Mouse (Mus musculus) lung, adult 2 months (tissue): ENCODE measurements around the gene Use1. TPM values are rescaled to one million over a fixed set of nuclear protein-coding genes. Genes with fewer than 3 reads are reported as not detected.
"Not testable (repeated sequence)": the region's sequence is repeated elsewhere in the genome, so short reads cannot be mapped to it uniquely, and the experiment has no call there.

Source experiments
- DNase-seq: peaks from one replicate; pipeline ENCODE4 v3.0.0; 2022
- H3K4me1 ChIP-seq: fragments of 200-500 bp; 2 replicates; pipeline ENCODE4 v1.6.1; 2011; ENCODE audit warnings: low read length; ENCODE audit not compliant: control insufficient read depth, insufficient read depth
- H3K4me3 ChIP-seq: fragments of 200-500 bp; replicated peaks from 2 replicates; pipeline ENCODE3; 2011; ENCODE audit warnings: low read depth, mild to moderate bottlenecking, control low read depth, low read length; ENCODE audit errors: extremely low read depth
- CTCF ChIP-seq: fragments of 200-500 bp; IDR thresholded peaks from 2 replicates; pipeline ENCODE4 v1.5.1; 2011; ENCODE audit warnings: mild to moderate bottlenecking, low read length, control low read depth; ENCODE audit not compliant: insufficient read depth
- POLR2A ChIP-seq: fragments of 200-500 bp; IDR thresholded peaks from 2 replicates; pipeline ENCODE4 v1.6.1; 2011; ENCODE audit warnings: low read depth, mild to moderate bottlenecking, control low read depth, low read length, borderline replicate concordance; ENCODE audit errors: extremely low read depth
- WGBS: fragments of 180-500 bp; shearing (Covaris S2); methylation state at CpG from one replicate; pipeline ENCODE4 v1.1.7; 2018; 5-methylcytosine and 5-hydroxymethylcytosine counted together
- polyA plus RNA-seq: library from polyadenylated mRNA; depleted of rRNA; stranded (reverse); fragments of >200 nt; gene quantifications from 2 replicates; pipeline ENCODE4 v1.2.3, GENCODE M21; 2012; rRNA removed

Gene Use1
- 111 and 121 TPM in 2 replicates for polyA plus RNA-seq

GRCm38 (mm10) chr8:71366771-71367528, at the start of gene Use1:
TSS of gene Use1 (plus strand) at chr8:71366848.
- no peak for TF ChIP-seq CTCF
- peak; percentile 89 for TF ChIP-seq POLR2A
- peak; percentile 93 for DNase-seq
- under 1% methylated on average over 56 of the region's 56 CpGs for WGBS
- Histone ChIP-seq H3K4me1 (peaks cover 9% of the 10 kb centered on the region), H3K4me3 (peak within 1 kb of the TSS; percentile 84)

GRCm38 (mm10) chr8:71318610-71319009, 48.0 kb upstream of the Use1 start:
- 83% methylated on average over 5 of the region's 5 CpGs for WGBS
- H3K4me1 ChIP-seq, H3K4me3 ChIP-seq, DNase-seq: not testable (repeated sequence)

DNA sequence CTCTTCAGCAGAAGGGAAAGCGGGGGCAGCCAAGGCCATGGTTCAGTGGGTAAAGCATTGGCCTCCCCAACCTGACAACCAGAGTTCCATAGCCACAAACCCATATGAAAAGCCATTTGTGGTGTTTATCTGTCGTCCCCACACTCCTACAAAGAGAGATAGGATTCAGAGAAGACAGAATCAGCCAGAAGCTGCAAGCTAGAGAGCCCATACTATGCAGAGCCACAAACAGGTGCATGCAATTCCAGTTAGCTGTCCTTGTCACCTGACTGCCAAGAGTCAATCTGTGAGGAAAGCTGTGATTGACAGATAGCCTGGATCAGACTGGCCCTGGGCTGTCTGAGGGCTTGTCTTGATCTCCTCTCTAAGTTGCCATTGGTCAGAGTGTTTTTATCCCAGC, 46.9 kb upstream of the Use1 start:
- not testable (repeated sequence) for DNase-seq, H3K4me3 ChIP-seq, H3K4me1 ChIP-seq
- WGBS = 91% methylated on average over 2 of the region's 2 CpGs

DNA sequence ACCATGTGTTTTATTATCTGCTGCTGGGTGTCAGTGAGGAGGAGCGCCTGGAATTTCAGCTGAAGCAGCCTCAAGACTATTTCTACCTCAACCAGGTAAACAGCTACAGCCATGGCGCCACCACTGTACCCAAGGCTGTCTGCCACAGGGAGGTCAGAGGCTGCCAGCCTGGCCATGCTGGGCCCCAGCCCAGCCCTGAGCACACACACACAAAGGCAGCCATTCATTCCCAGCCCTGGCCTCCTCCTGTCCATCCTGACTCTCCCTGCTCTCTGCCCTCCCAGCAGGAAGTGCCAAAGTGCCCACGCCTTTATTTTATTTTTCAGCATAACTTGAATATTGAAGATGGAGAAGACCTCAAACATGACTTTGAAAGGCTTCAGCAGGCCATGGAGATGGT, 43.7 kb upstream of the Use1 start:
- no peak for DNase-seq
- 83% methylated on average over 3 of the region's 3 CpGs for WGBS
- no peaks in the 10 kb centered on the region for H3K4me1 ChIP-seq
- no peak overlapping the region for H3K4me3 ChIP-seq
- TF ChIP-seq CTCF = no peak
- TF ChIP-seq POLR2A = no peak

DNA sequence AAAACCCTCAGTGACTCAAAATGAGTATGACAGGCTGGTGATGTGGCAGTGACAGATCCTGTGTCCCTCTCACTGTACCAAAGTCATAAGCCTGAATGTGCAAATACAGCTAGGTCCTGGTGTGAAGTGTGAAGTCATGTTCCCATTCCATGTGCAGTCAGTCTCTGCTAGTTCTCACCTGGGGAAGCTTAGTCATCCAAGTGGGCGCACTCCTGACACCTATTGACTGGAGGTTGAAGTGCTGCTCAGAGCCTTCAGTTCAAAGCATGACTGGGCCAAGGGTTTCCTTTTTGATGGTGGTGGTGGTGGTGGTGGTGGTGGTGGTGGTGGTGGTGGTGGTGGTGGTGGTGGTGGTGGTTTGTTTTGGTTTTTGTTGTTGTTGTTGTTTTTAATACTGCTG, 41.8 kb upstream of the Use1 start:
- DNase-seq = peak; percentile 40

DNA sequence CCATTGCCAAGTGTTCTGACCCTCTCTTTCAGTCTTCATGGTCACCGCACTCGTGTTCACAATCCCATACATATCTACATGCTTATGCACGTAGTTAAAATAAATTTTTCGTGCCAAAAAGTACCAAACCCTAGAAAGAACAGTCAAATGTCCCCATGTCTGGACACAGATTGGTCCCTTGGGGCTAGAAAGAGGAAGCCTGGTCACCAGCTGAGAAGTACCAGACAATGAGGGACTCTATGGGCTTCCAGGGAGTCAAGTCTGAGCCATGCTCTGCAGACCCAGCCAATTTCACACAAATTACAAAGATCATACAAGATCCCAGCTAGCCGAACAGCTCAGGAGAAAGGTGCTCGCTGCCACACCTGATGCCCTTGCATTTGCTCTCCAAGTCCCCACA, 28.8 kb upstream of the Use1 start:
- WGBS = 91% methylated on average over 6 of the region's 6 CpGs
- H3K4me3 ChIP-seq, DNase-seq, H3K4me1 ChIP-seq: not testable (repeated sequence)

More for the DNA sequence above, 41.8 kb upstream of the Use1 start:
- TF ChIP-seq POLR2A (no peak), CTCF (peak; percentile 67)
- Histone ChIP-seq H3K4me3 (no peak overlapping the region), H3K4me1 (no peaks in the 10 kb centered on the region)
- WGBS = 47% methylated on average over 1 of the region's 1 CpGs

DNA sequence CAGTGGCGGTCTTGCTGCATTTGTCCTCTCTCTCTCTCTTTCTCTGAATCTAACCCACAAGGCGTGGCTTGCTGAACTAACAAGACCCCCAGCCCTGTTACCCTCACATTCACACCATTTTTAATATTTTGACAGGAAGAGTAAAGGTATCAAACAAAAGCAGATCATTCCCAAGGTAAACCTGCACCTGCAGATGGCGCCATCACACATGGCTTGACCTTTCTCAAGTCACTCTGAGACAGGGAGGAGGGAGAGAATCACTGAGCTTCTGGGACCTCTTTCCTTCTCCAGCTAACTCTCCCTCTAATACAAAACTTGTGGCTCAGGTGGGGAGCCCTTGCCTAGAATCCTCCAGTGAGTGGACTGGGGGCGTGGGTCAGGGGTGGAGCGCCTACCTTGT, 26.0 kb upstream of the Use1 start:
- H3K4me3 ChIP-seq = no peak overlapping the region

GRCm38 (mm10) chr8:71346581-71346980, 20.1 kb upstream of the Use1 start:
- Histone ChIP-seq H3K4me3 (no peak overlapping the region), H3K4me1 (no peaks in the 10 kb centered on the region)
- no peak for DNase-seq
- no peak for TF ChIP-seq CTCF
- TF ChIP-seq POLR2A = no peak
- 64% methylated on average over 1 of the region's 1 CpGs for WGBS

More for the DNA sequence above, 26.0 kb upstream of the Use1 start:
- WGBS = 86% methylated on average over 5 of the region's 5 CpGs
- peak; percentile 27 for DNase-seq
- H3K4me1 ChIP-seq = no peaks in the 10 kb centered on the region
- no peak for TF ChIP-seq POLR2A
- TF ChIP-seq CTCF = peak; percentile 44

GRCm38 (mm10) chr8:71351117-71351516, 15.5 kb upstream of the Use1 start:
- WGBS = 70% methylated on average over 3 of the region's 3 CpGs
- TF ChIP-seq POLR2A = no peak
- no peak for TF ChIP-seq CTCF
- DNase-seq = no peak
- Histone ChIP-seq H3K4me3 (no peak overlapping the region), H3K4me1 (no peaks in the 10 kb centered on the region)

GRCm38 (mm10) chr8:71351520-71351919, 15.1 kb upstream of the Use1 start:
- WGBS = 92% methylated on average over 1 of the region's 1 CpGs
- DNase-seq = no peak
- no peak overlapping the region for H3K4me3 ChIP-seq
- no peaks in the 10 kb centered on the region for H3K4me1 ChIP-seq
- TF ChIP-seq CTCF (no peak), POLR2A (no peak)
